Mouse (Mus musculus) cerebellum, adult 9-10 months (tissue): Measurements from ENCODE around the gene Dstyk.

ENCODE experiments used
- DNase-seq: peaks from one replicate; pipeline ENCODE4 v3.0.0; 2022

The Dstyk gene

GRCm38 (mm10) chr1:132417319-132418251 is at the start of gene Dstyk:
Gene Dstyk, plus strand, starts transcription at chr1:132417555.
- peak; percentile 88 for DNase-seq

DNA sequence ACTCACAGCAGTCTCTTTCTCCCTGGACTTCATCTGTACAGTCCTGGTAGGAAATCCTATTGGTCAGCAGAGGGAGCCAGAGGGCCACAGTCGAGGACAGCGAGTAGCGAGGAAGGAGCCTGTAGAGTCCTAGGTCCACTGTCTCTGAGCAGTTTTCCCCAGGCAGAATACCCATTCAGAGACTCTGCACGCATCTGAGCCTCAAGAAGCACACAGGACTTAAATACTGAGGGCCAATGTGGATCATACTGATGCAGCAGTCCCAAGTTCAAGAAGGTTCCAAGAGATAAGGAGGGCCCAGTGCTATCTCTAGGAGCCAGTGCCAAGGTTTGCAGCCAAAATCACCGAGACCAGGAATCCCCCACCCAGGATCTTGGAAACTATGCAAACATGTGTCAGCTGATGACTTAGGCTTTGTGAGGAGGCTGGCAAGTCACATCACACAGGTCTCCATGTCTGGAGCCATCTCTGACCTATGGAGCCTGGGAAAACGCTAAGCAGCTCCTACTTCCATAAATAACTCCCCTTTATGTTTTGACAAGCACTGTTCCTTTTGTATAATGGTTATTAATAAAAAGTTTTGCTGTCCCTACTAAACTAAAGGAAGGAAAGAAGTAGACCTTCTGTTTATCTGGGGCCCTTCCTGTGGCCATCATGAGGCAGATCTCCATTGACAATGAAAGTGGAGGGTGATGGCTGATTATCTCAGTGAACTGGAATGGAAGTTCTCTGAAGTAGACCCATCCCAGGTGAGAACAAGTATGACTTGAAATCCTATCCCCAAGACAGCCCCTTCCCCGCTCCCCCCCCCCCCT is 49.5 kb upstream of the Dstyk start:
- peak; percentile 94 for DNase-seq

DNA sequence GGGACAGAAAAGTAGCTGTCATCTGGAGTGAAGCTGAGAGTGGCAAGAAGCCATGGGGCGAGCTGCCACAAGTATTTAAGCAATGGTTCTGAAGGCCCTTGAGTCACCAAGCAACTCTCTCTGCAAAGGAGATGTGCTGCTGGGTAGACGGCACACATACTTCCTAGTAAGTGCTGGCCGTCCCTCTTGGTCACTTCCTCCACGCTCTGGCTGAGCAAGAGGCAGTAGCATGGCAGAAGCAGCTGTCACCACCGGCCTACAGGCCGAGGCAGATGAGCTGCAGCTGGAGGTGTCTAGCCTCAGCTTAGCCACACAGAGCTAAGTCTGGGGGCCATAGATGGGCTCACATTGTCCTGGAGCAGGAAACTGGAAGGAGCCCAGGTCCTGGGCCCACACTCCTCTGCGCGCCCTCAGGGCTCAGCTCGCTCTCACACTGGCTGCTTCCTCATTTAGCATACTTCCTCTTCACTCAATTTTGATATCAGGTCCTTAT is 46.6 kb upstream of the Dstyk start:
- DNase-seq: no peak

- DNase-seq: no peak
Observed at GRCm38 (mm10) chr1:132371298-132372081, 45.9 kb upstream of the Dstyk start.

GRCm38 (mm10) chr1:132372354-132372753 is 45.0 kb upstream of the Dstyk start:
- DNase-seq: no peak

- no peak for DNase-seq
Observed at GRCm38 (mm10) chr1:132372896-132373534, 44.3 kb upstream of the Dstyk start.

GRCm38 (mm10) chr1:132374140-132374872 is 43.0 kb upstream of the Dstyk start:
- no peak for DNase-seq

DNA sequence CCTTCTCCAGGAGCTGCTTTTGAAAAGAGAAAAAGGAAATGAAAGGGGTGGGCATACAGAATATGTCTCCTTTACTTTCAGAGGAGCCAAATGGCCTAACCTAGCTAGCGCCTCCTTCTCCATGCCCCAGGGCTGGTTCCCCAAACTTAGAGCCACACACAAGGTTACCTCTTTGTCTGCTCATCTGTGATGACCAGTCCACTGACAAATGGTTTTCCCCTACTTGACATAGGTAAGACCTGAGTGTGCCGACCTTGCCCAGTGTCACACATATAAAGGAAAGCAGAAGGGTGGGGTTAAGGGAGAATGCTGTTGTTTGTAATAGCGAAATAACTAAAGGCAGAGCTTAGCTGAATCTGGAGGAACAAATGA is 42.5 kb upstream of the Dstyk start:
- no peak for DNase-seq

DNA sequence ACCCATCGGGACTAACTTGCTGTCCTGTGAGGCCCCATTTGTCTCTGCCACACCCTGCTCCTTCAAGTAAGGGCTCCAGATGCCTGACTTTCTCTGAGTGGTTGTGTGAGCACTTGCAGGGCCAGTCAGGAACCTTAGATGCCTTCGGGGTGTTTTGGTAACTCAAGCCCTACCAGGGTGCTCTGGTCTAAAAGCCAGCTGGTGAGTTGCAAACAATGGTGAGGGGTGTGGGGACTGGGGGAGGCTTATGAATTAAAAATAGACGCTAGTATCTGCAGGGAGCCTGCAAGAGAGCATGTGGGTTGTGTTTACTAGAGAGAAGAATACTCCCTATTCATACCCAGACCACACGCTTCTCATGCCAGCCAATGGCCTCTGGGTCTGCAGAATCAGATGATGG is 42.1 kb upstream of the Dstyk start:
- DNase-seq: no peak

- DNase-seq: no peak
Observed at GRCm38 (mm10) chr1:132376211-132377054, 40.9 kb upstream of the Dstyk start.

DNA sequence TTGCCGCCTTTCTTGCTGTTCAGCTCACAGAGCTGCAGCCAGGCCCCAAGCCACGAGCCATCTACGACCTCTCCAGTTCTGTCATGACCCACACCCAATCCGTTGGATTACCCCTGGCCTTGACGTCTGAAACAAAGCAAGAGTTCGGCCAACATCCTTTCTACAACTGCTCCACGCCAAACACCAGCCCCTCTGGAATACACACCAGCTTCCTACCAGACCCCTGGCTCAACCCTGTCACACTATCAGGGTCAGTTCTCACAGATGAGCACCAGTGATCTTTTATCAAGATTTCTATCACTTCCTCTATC is 40.3 kb upstream of the Dstyk start:
- no peak for DNase-seq

GRCm38 (mm10) chr1:132377811-132378210 is 39.5 kb upstream of the Dstyk start:
- DNase-seq: no peak

DNA sequence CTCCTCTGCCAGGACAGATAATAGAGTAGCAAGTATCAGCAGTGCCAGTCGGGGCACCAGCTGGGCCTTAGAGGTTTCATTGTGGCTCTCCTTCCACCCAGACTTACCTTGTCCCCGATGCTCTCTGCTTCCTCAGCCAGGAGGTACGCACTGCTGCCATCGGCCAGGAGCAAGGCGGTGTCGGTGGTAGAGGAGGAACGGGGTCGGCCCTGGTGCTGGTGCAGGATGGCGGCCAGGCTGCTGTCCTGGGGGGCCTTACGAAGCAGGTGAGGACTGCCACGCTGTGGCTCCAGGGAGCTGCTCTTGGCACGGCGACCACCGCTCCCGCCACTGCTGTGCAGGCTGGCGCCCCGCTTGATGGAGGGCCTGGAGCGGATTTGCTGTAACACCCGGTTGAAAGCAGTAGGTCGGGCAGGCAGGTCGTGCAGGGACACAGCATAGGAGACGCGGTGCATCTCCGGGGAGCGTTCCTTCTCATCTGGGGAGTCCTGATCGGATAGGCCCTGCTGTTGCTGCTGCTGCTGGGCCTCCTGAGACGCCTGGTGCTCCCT is 36.7 kb upstream of the Dstyk start:
- peak; percentile 46 for DNase-seq

GRCm38 (mm10) chr1:132381929-132382328 is 35.4 kb upstream of the Dstyk start:
- DNase-seq: peak; percentile 75

GRCm38 (mm10) chr1:132384001-132384554 is 33.3 kb upstream of the Dstyk start:
- peak; percentile 62 for DNase-seq

DNA sequence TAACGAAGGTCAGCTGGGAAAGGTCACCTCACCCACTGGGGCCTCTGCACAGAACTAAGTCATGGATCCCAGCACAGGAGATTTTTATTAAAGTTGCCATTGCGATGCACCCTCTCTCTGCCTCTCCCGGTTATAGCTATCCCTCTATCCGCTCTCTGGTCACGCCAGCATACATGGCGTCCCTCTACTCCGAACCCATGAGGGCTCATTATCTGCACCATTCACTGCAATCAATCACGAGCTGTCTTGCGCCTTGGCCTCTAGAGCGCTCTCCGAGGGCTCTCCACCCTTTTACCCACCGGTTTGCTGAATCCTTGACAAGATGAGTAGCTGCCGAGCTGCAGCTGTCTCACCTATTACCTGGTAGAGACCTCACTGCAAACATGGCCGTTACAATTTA is 32.1 kb upstream of the Dstyk start:
- DNase-seq: no peak

DNA sequence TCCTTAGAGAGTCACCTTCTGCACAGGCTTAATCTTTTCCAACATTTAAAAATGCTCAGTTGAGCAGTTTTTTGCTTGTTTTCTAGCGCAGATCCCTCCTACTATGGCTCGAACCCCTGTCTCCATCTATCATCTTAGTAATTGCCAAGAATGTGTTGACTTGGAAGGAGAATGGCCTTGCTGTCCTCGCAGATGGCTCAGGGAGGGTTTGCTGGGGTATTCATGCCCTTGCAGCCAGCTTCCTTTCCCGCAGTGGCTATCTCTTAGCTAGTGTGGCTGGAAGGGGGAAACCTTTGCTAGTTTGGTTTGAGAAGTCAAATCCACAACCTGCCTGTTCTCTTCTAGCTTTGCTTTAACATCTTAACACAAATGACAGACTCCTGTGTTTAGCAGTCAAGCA is 31.6 kb upstream of the Dstyk start:
- DNase-seq: peak; percentile 57

GRCm38 (mm10) chr1:132386266-132386665 is 31.1 kb upstream of the Dstyk start:
- DNase-seq: peak; percentile 52

GRCm38 (mm10) chr1:132387943-132388342 is 29.4 kb upstream of the Dstyk start:
- peak; percentile 79 for DNase-seq
